Mouse (Mus musculus): Measurements from ENCODE around the gene Olfr555. TPM values are rescaled to one million over a fixed set of nuclear protein-coding genes. Genes with fewer than 3 reads are reported as not detected.

Gene Olfr555
- polyA plus RNA-seq (2012; fragmentation: generic; extraction: Trizol) = not detected

DNA sequence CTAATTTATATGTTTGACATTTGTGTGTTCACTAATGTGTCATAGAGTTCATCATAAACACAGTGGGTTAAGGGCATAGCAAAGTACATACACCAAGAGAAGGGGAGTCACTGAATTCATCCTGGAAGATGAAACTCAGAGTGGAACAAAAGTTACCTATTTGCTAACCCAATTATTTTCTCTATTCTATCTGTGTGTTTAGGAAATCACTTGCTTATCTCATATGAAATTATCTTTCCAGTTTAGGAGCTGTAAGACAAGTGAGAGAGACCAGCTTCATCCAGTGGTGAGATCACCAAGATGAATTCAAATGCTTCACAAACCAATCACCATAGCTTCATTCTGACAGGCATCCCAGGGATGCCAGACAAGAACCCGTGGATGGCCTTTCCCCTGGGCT lies at the start of gene Olfr555:
Gene Olfr555 (plus strand): TSS at position 301 of the 400 bp plus-strand sequence.

DNA sequence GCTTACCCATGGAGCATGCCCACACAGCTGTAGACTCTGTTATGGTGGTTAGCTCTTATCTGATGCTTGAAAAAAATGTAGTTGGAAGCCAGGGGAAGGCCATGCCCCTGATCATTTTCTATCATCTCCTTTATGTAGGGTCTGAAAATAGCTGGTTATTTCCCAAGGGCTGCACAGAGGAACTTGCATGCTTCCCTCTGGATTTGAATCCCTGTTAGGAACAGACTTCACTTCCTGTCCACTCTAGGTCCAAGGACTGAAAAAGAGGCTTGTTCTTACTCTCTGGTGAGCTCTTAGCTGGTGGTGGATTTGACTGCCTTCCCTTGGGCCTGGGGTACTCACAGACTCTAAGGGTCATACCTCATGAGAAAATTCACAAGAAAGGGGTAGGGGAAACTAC lies 40.5 kb upstream of the Olfr555 start, which contains the start of gene Olfr553:
Gene Olfr553 (minus strand): TSS at position 101 of the 400 bp plus-strand sequence.

DNA sequence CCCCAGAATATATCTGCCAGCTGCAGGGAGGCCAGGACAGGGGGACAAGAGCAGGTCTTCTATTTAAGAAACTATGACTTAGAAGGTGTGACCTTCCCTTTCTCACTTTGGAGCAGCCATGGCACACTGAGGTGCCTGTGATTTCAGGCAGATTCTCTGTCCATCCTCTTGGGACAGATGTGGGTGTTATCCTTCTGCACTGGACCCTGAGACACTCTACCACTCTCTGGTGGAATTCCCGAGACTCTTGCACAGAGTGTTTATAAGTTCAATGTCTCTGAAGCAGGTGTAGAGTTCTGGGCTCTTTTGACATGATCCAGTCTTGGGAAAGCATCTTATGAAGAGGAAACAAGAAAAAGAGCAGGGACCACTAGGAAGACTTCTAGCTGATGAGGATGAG lies 20.5 kb upstream of the Olfr555 start, which contains the start of gene Olfr554:
Gene Olfr554 (plus strand): TSS at position 301 of the 400 bp plus-strand sequence.

DNA sequence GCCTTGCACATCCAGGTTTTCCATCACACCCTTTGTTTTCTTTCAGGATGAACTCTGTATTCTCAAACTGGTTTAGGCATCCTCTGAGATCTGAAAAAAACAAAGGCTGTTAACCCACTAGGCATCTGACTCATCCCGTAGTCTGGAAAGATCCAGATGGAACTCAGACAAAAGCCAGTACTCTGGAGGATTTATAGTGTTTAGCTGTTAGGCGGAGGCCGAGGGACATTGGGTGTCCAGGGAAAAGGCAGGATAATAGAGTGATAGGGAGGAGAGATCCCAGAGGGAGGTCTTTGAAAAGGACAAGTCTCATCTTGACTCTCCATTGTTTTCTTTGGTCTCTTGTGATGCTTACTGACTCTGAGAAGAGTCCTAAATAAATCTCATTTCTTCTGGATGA lies 6.0 kb downstream of the Olfr555 start, which contains the start of gene Olfr556:
Gene Olfr556 (plus strand): TSS at position 301 of the 400 bp plus-strand sequence.

DNA sequence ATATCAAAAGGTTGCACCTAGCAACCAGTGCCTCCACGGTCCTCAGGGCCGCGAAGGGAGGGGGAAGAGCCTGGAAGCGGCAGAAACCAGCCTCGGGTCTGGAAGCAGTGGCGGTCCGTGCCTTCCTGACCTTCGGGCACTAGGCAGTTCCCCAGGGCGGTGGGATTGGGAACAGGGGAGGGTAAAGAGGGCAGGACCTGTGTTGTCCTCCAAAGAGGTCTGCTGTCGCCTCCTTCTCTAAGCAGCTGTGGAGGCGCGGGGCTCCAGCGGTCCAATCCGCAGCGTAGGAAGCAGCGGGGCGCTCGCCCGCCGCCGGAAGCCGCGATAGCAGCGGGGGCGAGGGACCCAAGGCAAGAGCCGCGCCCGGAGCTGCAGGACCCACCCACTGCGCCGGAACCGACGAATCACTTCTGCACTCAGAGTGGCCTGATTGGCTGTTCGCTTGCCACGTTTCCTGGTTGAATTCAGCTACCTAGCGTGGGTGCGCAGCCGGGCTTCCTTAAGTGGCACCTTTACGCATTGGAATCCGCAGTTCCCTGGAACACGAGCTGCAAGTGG lies 28.4 kb downstream of the Olfr555 start, which contains the start of gene Trim68:
Gene Trim68 (minus strand): TSS at position 384 of the 558 bp plus-strand sequence.

DNA sequence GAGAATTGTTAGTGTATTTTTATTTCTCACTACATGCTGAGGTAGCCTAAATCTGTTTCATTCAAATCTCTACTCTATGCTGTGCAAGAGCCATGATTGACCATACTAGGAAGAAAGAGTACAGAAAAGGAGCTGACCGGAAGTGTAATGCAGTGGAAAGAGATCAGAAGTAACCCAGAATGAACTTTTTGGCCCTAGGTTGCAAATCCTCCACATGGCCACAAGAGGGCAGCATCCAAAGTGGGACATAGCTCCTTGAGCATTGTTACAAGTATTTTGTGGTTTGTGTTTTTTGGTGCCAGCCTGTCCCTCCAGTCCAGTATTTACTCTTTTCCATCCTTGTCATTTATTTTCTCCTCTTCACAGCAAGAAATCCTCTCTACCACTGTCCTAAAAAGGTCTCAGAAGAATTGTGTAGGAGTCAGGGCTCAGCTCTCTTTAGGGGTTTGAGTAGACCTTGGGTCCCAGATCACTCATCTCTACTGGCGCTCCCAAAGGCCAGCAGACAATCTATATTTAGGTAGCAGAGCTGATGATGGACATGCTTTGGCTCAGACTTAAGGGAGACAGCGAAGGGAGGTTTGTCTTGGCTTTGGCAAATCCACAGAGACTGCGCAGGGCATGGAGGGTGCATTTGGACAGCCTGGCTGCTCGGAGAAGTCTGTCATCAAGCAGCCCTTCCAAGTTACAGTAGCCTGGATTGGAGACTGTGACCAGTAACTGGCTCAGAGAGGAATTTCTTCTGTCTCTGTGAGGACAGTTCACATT lies 36.9 kb downstream of the Olfr555 start, which contains the start of gene Olfr557:
Gene Olfr557 (plus strand): TSS at position 553 of the 768 bp plus-strand sequence.

DNA sequence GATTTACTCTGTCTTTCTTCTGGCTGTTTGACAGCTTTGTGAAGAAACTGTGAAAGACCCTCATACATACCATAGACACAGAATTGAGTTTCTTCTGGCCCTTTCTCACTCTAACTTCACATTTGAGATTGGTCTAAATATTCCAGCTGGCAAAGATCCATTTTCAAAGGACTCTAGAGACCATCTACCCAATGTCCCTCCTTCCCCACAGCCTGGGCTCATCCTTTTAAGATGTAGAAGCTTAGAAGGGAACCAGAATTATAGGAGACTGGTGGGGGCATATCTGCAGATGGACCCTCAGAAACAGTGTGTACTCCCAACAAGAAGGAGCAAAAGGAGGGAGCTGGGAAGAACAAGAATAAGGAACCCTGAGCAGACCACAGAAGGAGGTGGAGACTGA lies 43.3 kb downstream of the Olfr555 start, which contains the start of gene Olfr558:
Gene Olfr558 (plus strand): TSS at position 301 of the 400 bp plus-strand sequence.

Other genes starting within 250 kb of the Olfr555 start
- gene Rrm1, start 217.1 kb upstream of the Olfr555 start, polyA plus RNA-seq (2012; fragmentation: generic; extraction: Trizol) = 10 to 100 TPM; 24.7 to 75.1 TPM
- gene Olfr543, start 177.1 kb upstream of the Olfr555 start, polyA plus RNA-seq (2012; fragmentation: generic; extraction: Trizol) = under 1 TPM in 1 of 2 experiments, not detected in 1; 0.12 TPM
- under 1 TPM in 1 of 2 experiments, not detected in 1; 0.04 TPM for gene Olfr544, start 170.5 kb upstream of the Olfr555 start, polyA plus RNA-seq (2012; fragmentation: generic; extraction: Trizol)
- gene Olfr545, start 159.2 kb upstream of the Olfr555 start, polyA plus RNA-seq (2012; fragmentation: generic; extraction: Trizol) = not detected
- not detected for gene Olfr547, start 124.1 kb upstream of the Olfr555 start, polyA plus RNA-seq (2012; fragmentation: generic; extraction: Trizol)
- not detected for gene Olfr548-ps1, start 117.9 kb upstream of the Olfr555 start, polyA plus RNA-seq (2012; fragmentation: generic; extraction: Trizol)
- gene Olfr549, start 109.0 kb upstream of the Olfr555 start, polyA plus RNA-seq (2012; fragmentation: generic; extraction: Trizol) = not detected
- 1 to 10 TPM in 1 of 2 experiments, under 1 TPM in 1; 0.23 to 3.9 TPM for gene Trim21, start 93.3 kb upstream of the Olfr555 start, polyA plus RNA-seq (2012; fragmentation: generic; extraction: Trizol)
- not detected for gene Olfr550, start 87.4 kb upstream of the Olfr555 start, polyA plus RNA-seq (2012; fragmentation: generic; extraction: Trizol)
- not detected for gene Olfr551, start 66.9 kb upstream of the Olfr555 start, polyA plus RNA-seq (2012; fragmentation: generic; extraction: Trizol)
- not detected for gene Olfr552, start 61.1 kb upstream of the Olfr555 start, polyA plus RNA-seq (2012; fragmentation: generic; extraction: Trizol)
- not detected for gene Olfr553, start 40.6 kb upstream of the Olfr555 start, polyA plus RNA-seq (2012; fragmentation: generic; extraction: Trizol)
- not detected for gene Olfr554, start 20.4 kb upstream of the Olfr555 start, polyA plus RNA-seq (2012; fragmentation: generic; extraction: Trizol)
- gene Olfr556, start 6.1 kb downstream of the Olfr555 start, polyA plus RNA-seq (2012; fragmentation: generic; extraction: Trizol) = not detected
- 1 to 10 TPM in 1 of 2 experiments, under 1 TPM in 1; 0.36 to 3.6 TPM for gene Trim68, start 28.5 kb downstream of the Olfr555 start, polyA plus RNA-seq (2012; fragmentation: generic; extraction: Trizol)
- gene Olfr557, start 37.1 kb downstream of the Olfr555 start, polyA plus RNA-seq (2012; fragmentation: generic; extraction: Trizol) = not detected
- gene Olfr558, start 43.4 kb downstream of the Olfr555 start, polyA plus RNA-seq (2012; fragmentation: generic; extraction: Trizol) = not detected
- gene Olfr33, start 60.2 kb downstream of the Olfr555 start, polyA plus RNA-seq (2012; fragmentation: generic; extraction: Trizol) = not detected
- gene Olfr559, start 68.7 kb downstream of the Olfr555 start, polyA plus RNA-seq (2012; fragmentation: generic; extraction: Trizol) = not detected
- not detected for gene Olfr560, start 100.5 kb downstream of the Olfr555 start, polyA plus RNA-seq (2012; fragmentation: generic; extraction: Trizol)
- not detected for gene Olfr78, start 100.6 kb downstream of the Olfr555 start, polyA plus RNA-seq (2012; fragmentation: generic; extraction: Trizol)
- not detected for gene Olfr561, start 112.4 kb downstream of the Olfr555 start, polyA plus RNA-seq (2012; fragmentation: generic; extraction: Trizol)
- gene Olfr564, start 144.7 kb downstream of the Olfr555 start, polyA plus RNA-seq (2012; fragmentation: generic; extraction: Trizol) = not detected
- gene Olfr566, start 199.9 kb downstream of the Olfr555 start, polyA plus RNA-seq (2012; fragmentation: generic; extraction: Trizol) = not detected
- not detected for gene Olfr568, start 218.3 kb downstream of the Olfr555 start, polyA plus RNA-seq (2012; fragmentation: generic; extraction: Trizol)
- not detected for gene Olfr569, start 232.1 kb downstream of the Olfr555 start, polyA plus RNA-seq (2012; fragmentation: generic; extraction: Trizol)
- not detected for gene Olfr570, start 235.8 kb downstream of the Olfr555 start, polyA plus RNA-seq (2012; fragmentation: generic; extraction: Trizol)

All from C3H10T1/2 (cell line).